Mouse (Mus musculus) lung, postnatal 4 days (tissue): ENCODE data around the gene Asic2.

Source experiments
- DNase-seq, 2 experiments: peaks; one replicate each; pipeline ENCODE4 v3.0.0; 2021

Gene Asic2

DNA sequence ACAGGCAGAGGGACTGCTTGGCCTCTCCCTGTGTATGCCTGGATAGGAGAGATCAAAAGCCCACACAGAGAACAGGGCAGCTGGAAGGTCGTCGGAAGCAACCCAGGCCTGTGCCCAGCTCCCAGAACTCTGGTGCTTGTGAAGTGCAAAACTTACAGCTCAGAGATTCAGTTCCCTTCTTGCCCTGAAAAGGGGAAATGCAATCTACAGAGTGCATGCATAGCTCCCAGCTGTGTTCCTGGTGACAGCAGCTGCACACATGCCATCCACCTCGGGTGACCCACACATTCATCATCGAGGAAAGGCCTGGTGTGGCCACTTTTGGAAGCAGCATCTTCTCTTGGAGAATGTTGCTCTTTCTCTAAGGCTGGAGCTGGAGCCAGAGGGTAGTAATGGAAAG lies 13.9 kb downstream of the Asic2 start:
- DNase-seq = no peak

DNA sequence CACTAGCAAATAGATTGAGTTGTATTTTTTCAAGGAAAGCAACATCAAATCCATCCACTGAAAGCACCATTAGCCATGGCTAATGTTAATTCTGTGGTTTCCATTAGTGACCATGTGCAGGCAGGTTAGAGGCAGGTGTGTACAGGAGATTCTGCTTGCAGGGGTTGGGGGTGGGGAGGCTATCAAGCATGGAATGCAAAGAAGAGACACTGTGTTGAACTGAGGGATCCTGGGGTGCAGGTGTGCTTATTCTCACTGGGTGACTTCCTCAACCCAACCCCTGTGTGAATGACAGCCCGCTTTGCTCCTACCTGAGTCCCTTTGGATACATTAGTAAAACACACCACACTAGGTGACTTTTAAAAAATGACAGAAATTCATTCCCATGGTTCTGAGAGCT lies 20.2 kb downstream of the Asic2 start:
- DNase-seq = no peak

DNA sequence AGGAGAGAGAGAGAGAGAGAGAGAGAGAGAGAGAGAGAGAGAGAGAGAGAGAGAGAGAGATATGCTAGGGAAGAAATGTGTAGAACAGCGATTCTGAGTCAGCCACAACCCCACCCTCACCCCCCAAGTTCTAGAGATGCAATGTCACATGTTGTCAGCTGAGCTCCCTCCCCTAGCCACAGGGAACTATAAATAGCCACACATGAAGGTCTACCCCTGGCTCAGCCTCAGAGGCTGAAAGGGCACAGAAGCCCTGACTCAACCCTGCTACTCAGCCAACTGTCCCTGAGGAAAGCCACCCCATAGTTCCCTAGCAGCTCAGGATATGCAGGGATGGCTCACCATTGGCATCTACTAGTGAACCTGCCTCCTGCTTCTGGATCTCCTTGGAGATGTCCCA lies 26.1 kb downstream of the Asic2 start:
- DNase-seq = no peak

- DNase-seq = peak in 1 of 2 experiments; percentile 7
These were observed 27.3 kb downstream of the Asic2 start for GRCm38 (mm10) chr11:81940988-81941387.

DNA sequence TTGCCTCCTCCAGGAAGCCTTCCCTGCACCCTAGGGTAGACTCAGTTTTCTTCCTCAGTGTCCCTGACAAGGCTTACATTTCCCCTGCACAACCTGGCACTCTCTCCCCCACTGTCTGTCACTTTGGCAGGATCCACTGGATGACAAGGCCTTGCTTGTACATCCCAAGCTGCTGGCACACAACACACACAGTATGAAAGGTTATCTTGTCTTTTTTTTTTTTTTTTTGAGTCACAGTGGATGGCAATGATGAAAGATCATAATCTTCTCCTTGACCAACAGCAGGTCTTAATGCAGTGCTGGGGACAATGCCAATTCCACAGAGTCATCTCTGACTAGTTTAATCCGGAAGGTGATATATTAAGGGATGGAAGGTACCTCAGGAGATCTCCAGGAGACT lies 30.7 kb downstream of the Asic2 start:
- no peak for DNase-seq

DNA sequence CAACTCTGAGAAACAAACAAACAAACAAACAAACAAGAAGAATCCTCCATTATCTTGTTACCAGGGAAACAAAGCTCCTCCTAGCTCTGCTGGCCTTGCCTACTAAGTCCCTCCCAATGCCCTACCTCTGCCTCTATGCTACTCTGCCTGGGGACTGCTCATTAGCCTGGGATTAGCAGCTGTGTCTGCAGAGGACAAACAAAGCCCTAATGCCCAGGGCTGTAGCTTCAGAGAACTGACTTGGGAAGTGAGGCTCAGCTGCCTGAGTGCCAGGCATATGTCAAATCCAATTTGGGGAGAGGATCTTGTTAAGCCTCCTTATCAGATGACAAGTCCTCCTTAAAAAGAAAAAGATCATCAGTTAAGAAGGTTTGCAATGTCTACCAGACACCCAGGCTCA lies 41.9 kb downstream of the Asic2 start:
- no peak for DNase-seq

GRCm38 (mm10) chr11:81923626-81924025 lies 44.6 kb downstream of the Asic2 start:
- DNase-seq = no peak

GRCm38 (mm10) chr11:81923096-81923495 lies 45.2 kb downstream of the Asic2 start:
- DNase-seq = no peak

DNA sequence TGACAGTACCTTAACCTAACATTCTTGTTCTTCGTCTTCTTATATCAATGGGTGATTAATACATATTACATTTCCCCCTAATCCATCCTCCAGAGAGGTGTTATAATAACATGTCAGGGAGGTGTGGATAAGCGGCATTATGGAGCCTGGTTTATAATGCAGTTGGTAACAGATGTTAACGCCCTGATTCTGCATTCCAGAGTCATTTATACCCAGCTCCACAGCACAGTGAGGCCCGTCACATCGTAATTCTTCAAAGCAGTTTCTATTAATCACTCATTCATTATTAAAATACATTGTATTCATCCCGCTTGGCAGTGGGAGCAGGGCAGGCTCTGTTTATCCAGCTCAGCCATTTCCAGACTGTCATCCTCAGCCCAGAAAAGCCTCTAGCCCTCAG lies 52.8 kb downstream of the Asic2 start:
- no peak for DNase-seq

- DNase-seq = no peak
These were observed 55.2 kb downstream of the Asic2 start for GRCm38 (mm10) chr11:81913071-81913470.

DNA sequence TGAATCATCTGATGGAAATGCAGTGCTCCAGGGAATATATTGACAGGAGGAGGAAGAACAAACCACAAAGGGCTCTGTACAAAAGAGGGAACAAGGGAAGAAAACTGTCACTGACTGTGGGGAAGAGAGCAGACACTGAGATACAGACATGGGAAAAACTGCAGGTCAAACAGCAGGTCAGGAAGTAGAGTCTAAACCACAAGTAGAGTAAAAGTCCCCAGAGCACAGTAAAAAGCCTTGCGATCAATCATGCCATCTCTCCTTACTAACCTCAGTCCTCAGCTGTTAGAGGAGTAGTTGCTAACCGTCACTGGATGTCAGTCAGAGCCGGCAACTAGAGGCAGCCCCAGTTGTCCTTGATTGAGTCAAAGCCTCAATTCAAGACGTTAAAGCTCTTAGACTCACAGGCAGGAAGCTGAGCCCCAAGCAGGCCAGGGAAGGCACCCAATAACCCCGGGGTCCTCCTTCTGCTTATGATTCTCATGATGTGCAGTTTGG lies 58.8 kb downstream of the Asic2 start:
- no peak for DNase-seq

DNA sequence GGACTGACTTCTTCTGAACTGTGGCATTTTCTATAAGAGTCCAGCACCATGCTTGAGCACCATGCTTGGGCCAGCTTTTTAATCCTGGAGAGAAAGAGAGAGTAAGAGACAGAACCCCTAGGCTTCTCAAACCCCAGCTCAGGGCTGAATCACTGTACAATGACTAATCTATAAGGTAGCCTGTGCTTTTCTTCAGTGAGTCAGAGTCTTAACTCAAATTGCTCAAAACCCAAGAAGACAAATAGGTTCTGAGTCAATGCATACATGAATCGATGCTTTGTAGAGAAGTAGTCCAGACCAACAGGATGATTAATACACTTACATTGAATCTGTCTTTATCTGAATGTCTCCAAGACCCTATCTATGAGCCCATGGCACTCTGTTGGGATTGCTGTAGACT lies 59.5 kb downstream of the Asic2 start:
- DNase-seq = no peak

DNA sequence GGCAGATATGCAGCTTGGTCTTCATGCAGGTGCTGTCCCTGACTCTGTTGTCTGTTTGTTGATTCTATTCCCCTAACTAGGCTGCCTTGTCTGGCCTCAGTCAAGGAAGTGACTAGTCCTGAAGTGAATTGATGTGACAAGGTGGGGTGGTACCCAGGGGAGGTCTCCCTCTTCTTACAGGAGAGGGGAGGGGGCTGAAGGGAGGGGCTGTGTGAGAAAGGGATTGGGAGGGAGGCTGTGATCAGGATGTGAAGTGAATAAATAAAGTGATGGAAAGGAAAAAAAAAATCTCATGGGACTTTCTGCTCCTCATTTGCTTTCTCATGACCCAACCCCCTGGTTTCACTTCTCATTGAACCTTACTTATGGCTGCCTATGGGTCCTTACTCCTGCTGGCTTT lies 65.9 kb downstream of the Asic2 start:
- DNase-seq = no peak

- DNase-seq = no peak
These were observed 70.5 kb downstream of the Asic2 start for GRCm38 (mm10) chr11:81897547-81898354.

- DNase-seq = no peak
These were observed 71.7 kb downstream of the Asic2 start for GRCm38 (mm10) chr11:81896511-81896910.

DNA sequence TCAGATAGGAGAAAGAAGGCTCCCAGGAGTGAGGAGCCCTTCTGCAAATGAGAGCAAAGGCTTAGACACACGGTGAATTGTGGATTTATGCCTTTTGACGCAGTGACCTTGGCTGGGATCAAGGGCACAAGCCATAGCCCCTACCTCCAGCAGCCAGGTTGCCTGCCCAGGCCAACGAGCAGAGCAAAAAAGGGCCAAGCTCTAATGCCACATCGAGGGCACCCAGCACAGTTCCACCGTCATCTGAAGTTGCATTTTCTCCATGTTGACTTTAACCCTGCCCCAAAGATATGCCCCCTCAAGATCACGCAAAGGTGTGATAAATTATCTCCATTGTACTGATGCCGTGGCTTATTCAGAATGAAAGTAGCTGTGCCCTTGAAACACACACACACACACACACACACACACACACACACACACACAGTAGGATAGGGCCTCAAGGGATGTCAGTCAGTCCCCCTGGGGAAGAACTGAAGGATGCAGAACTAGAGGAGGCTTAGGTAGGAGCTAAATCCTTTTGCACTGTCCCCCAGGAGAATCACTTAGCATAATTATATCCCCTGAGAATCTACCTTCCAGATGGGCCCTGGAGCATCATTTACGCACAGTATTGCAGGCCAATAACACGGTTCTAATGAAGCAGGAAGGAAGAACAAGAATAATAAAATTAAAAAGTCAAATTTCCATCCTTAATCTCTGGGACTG lies 96.6 kb downstream of the Asic2 start:
- no peak for DNase-seq

- DNase-seq = no peak
These were observed 102.4 kb downstream of the Asic2 start for GRCm38 (mm10) chr11:81865661-81866382.

- DNase-seq = peak; percentile 6 to 37
These were observed 107.8 kb downstream of the Asic2 start, which contains the start of gene 5530401A14Rik for GRCm38 (mm10) chr11:81860250-81860972. TSS of gene 5530401A14Rik (plus strand) at chr11:81860673.

- no peak for DNase-seq
These were observed 120.3 kb downstream of the Asic2 start for GRCm38 (mm10) chr11:81847773-81848490.

GRCm38 (mm10) chr11:81845686-81846036 lies 122.6 kb downstream of the Asic2 start:
- no peak for DNase-seq

DNA sequence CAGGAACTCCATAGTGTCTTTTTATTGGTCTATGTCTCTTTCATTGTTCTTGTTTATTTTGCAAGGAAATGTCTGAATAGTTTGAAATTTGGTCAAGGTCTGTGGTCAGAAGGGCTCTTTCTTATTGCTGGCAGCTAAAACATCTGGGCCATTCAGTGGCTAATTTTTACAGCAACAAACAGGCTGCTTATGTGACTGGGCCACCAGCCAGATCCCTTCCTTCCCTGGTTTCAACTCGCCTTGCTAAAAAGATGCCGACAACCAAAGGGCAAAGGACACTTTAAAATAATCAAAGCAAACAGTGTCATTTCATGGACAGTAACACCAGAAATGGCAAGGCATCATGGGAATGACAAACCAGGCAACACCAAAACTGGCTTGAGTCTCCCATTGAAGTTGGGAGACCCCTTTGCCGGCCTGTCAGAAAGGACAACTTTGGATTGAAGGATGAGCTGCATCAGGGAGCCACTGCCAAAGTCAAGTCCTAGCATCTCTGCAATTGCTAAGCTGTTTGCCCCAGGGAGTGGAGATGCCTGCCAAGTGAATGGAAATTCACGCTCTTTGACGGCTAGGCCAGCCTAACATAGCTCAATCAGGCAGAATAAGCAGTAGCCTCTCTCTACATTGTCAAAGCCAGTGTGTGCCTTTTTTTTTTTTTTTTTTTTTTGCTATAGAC lies 123.1 kb downstream of the Asic2 start:
- DNase-seq = peak; percentile 48 to 80

- DNase-seq = no peak
These were observed 127.3 kb downstream of the Asic2 start for GRCm38 (mm10) chr11:81841001-81841400.
